Mouse (Mus musculus): ENCODE measurements around the gene Mylpf.

- TF ChIP-seq CTCF (IDR thresholded peaks at IDR 0.05; ENCODE audit: low read depth) = peak; percentile 88
- no peak for TF ChIP-seq EP300 (IDR thresholded peaks at IDR 0.05; ENCODE audit: low read depth)
Observed at GRCm38 (mm10) chr7:127214981-127215871, 6.5 kb downstream of the Mylpf start.

Measured in heart, postnatal 0 days (tissue).